Mouse (Mus musculus): ENCODE measurements around the gene Tpcn1.

The Tpcn1 gene

DNA sequence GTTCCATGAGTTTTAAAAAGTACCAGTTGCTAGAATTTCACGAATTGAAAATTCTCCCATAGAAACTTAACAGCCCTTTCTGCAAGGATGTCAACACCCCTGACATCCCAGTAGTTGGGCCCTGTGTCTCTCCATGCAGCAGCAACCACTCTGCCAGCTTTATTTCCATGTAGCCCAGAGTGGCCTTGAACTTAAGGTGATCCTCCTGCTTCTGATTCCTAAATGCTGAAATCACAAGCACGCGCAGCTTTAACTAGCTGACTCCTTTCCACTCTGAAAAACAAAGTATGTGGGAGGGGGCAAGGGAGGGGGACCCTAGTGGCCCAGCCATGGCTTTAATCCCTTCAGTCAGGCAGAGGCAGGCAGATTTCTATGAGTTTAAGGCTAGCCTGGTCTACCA, 18.9 kb upstream of the Tpcn1 start:
- DNase-seq: no peak

DNA sequence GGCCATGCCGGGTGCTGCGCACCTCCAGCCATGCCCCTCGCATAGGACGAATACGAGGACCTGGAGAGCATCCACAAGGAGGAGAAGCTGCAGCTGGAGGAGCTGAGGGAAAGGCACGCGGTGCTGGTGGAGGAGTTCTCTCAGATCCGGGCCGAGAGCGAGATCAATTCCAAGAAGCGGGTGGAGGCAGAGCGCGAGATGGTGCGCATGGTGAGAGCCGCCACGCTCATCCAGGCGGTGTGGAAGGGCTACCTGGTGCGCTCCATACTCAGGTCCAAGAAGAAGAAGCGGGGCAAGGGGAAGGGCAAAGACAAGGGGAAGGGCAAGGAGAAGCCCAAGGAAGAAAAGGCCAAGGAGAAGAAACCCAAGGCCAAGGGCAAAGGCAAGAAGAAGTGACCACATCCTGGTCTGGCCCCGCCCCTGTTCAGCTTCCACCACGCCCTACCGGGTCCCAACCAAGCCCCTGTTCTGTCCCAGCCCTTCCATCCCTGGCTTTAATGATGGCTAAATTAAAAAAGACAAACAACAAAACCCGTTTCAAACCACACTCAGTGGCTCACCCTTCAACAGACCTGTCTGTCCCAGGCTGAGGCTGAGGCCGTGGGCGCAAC, 18.2 kb upstream of the Tpcn1 start:
- DNase-seq: peak; percentile 91

DNA sequence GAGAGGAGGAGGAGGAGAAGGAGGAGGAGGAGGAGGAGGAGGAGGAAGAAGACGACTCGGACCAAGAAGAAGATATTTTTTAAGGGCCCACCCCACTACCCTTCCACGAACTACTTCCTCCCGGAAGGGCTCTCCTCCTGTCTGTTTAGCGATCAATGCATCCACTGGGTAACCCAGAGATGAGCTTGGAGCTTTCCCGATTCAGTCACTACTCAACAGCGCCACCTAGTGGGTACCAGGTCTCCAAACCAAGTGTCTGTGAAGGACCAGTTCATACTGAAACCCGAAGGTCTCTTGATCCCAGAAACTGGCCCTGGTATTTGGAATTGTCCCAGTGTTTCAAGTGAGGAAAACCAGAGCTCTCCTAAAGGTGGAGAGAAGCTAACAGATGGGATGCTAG, 17.2 kb upstream of the Tpcn1 start:
- DNase-seq: peak; percentile 98

GRCm38 (mm10) chr5:120605241-120605661, 16.8 kb upstream of the Tpcn1 start:
- peak; percentile 94 for DNase-seq

GRCm38 (mm10) chr5:120604839-120605238, 16.4 kb upstream of the Tpcn1 start:
- DNase-seq: peak; percentile 96

- no peak for DNase-seq
These were observed 15.0 kb upstream of the Tpcn1 start for GRCm38 (mm10) chr5:120603515-120603914.

DNA sequence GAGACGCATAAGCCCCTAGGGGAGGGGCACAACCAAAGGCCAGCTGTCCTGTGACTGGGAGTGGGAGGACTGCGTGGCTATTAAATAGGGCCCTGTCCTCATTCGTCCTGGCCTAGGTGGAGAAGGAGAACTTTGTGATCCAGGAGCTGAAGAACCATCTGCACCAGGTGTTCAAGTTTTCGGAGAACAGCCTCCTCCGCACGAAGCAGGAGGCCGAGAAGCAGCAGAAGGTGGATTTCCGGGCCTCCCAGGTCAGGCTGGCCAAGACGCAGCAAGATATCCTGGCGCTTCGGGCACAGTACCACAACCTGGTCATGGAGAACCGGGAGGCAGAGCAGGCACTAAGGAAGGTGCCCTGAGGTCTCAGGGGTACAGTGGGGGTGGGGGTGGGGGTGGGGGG, 13.7 kb upstream of the Tpcn1 start:
- no peak for DNase-seq

GRCm38 (mm10) chr5:120600946-120601668, 12.6 kb upstream of the Tpcn1 start:
- DNase-seq: peak; percentile 94

DNA sequence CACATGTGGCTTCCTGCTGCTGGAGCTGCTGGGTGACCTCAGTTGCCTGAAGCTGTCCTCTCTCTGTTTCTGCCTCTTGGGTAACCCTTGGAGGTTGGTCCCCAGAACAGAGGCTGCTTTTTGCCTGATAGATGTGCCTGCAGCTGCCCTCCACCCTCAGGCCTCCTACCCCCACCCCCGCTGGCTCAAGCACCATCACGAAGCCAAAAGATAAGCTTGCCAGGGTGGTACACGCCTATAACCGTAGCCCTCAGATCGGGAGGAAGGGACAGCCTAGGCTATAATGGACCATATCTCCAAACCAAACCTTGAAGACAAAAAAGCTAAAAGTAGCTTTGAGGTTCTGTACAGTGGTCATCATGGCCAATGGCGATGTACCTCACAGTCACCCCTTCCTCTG, 11.2 kb upstream of the Tpcn1 start:
- no peak for DNase-seq

DNA sequence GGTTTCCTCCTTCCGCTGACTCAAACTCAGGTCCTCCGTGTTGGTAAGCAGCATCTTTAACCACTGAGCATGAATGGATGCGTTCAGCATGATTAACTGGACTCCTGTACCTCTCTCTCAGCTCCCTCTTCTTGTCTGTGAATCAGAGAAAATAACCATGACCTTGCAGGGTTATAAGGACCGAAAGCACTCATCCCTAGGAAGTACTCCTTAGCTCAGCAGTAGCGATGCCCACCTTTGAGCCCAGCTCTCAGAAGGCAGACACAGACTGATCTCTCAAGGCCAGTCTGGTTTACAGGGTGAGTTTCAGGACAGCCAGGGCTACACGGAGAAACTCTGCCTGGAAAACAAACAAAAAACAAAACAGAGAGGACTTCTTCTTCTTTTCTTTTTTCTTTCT, 6.0 kb upstream of the Tpcn1 start:
- DNase-seq: no peak

DNA sequence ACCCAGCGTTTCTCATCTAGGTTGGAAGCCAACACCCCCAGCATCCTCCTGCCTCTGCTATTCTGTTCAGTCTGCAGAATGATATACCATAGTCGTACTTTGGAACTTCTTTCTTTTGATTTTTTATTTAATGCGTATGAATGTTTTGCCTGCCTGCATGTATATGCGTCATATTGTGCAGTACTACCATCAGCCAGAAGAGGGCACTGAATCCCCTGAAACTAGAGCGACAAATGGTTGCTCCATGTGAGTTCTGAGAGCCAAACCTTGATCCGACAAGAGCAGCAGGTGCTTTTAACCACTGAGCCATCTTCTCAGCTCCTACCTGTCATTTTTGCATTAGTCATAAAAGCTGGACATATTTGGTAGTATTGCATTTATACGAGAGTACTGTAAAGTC, 3.7 kb upstream of the Tpcn1 start:
- no peak for DNase-seq

DNA sequence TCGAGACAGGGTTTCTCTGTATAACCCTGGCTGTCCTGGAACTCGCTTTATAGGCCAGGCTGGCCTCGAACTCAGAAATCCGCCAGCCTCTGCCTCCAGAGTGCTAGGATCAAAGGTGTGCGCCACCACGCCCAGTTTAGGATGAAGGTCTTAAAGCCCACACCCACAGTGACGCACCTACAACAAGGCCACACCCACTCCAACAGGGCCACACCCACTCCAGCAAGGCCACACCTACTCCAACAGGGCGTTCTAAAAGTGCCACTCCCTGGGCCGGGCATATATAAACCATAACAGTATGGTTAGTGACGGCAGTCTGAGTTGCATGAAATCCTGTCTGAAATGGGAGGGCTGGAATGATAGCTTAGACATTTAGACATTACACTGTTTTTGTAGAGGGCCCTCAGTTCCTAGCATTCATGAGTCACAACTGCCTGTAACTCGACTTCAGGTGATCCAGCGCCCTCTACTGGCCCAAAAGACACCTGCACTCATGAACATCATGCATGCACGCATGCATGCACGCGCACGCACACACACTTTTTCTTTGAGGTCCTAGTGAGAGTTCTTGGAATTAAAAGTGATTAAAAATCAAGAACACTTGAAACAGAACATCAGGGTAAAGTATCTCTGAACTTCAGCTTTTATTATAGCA, 2.0 kb upstream of the Tpcn1 start:
- DNase-seq: no peak

DNA sequence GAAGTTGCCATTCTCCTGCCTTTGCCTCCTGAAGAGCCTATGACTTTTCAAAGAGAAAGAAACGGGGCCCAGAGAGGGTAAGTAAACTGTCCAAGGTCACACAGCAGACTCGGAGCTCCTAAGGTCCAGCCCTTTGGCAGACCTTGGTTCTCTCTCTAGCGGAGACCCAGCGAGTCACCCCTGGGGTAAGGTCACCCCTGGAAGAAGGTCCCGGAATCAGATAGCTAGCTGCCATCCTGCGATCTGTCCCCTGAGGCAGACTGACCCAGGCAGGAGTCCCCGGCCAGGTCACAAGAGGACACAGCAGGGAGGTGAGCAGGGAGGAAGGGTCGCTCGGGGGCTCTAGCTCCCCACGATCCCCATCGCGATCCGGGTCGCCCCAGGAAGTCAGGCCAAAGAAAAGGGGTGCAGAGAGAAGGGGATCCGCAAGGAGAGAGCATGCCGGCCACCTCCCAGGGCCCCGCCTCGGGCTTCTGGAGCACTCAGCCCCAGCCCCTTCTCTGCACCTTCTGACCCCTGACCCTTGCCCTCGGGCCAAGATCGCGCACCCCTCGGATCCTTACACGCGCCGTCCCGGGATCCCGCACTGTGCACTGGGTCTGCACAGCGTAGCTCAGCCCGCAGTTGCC, 419 bp downstream of the Tpcn1 start:
- DNase-seq: no peak

GRCm38 (mm10) chr5:120587616-120587926, 902 bp downstream of the Tpcn1 start:
- peak; percentile 98 for DNase-seq

DNA sequence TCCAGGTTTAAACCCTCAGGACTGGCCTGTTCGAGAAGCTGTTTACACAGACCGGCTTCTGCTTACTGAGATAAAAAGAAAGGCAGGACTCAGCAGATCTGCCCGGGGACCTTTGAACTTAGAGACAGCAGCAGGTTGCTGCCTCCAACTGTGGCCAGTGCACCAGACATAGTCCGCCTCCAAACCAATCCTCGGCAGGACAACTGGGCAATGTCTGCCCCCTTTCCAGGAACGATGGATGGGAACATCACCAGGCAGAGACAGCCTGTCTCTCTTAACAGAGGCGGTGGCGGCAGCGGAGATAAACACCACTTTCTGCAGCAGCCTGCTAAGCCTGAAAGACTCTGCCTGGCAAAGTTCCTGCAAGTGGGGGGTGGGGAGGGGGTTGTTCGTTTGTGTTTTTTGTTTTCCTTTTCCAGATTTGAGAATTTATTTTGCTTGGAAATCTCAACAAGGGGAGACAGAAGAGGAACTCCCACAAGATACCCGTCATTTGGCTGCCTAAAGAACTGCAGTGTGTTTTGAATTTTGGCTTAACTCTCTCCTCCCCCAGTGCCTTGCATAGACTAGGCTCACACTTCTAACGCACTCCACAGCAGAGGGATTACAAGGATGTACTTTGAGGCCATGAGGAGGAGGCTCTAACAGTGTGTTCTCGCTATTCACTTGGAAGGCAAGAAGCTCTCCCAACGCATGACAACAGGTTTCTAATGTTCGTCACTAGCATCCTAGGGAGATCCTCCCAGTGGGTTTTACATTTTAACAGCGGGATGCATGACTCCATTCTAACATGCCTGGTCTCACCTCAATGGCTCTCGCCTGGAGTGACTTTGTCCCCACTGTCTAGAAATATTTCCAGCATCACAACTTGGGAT, 1.5 kb downstream of the Tpcn1 start:
- peak; percentile 95 for DNase-seq

DNA sequence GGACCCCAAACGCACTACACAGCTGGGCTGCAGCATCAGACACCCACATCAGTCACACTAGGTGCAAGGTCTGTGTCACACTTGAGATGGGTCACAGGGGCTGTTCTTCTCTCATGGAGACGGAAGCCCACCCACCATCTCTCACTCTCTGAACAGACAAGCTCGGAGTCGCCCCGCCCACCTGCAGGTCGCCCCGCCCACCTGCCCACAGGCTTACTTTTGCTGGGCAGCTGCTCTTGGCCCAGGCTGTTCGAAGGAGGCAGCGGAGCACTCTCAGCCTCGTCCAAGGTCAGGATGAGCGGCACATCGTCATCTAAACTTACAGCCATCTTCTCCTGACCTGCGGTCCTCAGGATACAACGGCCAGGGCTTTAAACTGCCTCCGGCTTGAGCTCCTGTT, 3.5 kb downstream of the Tpcn1 start:
- no peak for DNase-seq

DNA sequence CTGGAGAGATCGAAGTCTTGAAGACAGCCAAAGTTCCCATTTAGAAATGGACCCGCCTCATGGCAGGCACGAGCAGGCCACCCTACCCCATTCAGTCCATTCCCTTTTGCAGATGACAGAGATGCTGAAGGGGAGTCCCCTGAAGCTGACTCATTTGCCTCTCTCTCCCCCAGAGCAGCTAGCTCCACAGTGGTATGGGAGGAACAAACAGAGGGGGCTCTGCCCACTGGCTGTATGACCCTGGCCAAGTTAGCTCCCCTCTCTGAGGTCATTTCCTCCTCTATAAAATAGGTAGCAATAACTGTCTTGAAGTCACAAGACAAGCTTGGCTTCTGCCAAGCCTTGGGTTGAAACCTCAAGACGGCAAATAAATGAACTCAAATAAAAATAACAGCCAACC, 5.0 kb downstream of the Tpcn1 start:
- no peak for DNase-seq

- peak; percentile 94 for DNase-seq
These were observed 6.5 kb downstream of the Tpcn1 start for GRCm38 (mm10) chr5:120582002-120582401.

GRCm38 (mm10) chr5:120579898-120580626, 8.4 kb downstream of the Tpcn1 start:
- DNase-seq: peak; percentile 92

- DNase-seq: peak; percentile 99
These were observed 9.1 kb downstream of the Tpcn1 start for GRCm38 (mm10) chr5:120579211-120579897.

- peak; percentile 98 for DNase-seq
These were observed 9.9 kb downstream of the Tpcn1 start for GRCm38 (mm10) chr5:120578504-120579081.

Measured in heart, adult 11 months (tissue).